Mouse (Mus musculus) liver, embryonic 14.5 days (tissue): ENCODE data around the gene Mrpl10.

Experiments used
- CTCF ChIP-seq: IDR thresholded peaks from 2 replicates; pipeline ENCODE4 v1.5.1; 2016; ENCODE audit warnings: antibody characterized with exemption, low read depth, control low read depth
- EP300 ChIP-seq: IDR thresholded peaks from 2 replicates; pipeline ENCODE4 v1.6.1; 2016; ENCODE audit warnings: antibody characterized with exemption, low read depth

- TF ChIP-seq EP300 = no peak
- no peak for TF ChIP-seq CTCF
Measured at GRCm38 (mm10) chr11:97030426-97030825, 10.9 kb upstream of the Mrpl10 start.
